Mouse (Mus musculus) frontal cortex, adult (tissue): ENCODE data around the gene Lax1.

Source experiments
- ATAC-seq: cut with Nextera tagmentation; 2 replicates; pipeline ENCODE4 v1.9.2; 2017; ENCODE audit warnings: mild to moderate bottlenecking, moderate library complexity, mixed read lengths; ENCODE audit not compliant: low TSS enrichment

Gene Lax1

DNA sequence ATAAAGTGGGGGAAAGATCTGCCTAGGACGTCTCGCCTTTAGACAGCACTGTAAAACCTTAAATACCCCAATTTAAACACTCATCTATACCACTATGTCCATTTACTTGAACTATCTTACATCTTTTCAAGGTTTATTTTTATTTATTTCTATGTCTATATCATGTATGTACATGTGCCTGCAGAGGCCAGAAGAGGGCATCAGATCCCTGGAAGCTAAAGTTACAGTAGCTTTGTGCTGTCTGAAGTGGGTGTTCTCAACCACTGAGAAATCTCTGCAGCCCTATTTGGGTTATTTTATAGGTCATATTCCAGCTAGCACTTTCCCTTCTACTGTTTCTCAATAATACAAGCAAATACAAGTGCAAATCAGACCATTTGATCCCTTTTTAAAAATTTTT is 57.7 kb downstream of the Lax1 start:
- ATAC-seq = no peak
